Mouse (Mus musculus) midbrain, embryonic 16.5 days (tissue): Measurements from ENCODE around the gene Aatf. TPM values are rescaled to one million over a fixed set of nuclear protein-coding genes. Genes with fewer than 3 reads are reported as not detected.
A peak's percentile ranks its signal among the peaks of the same experiment; 100 is the strongest.

Experiments
- ATAC-seq: fragments of 200-750 bp; cut with Nextera tagmentation; 2 replicates; pipeline ENCODE4 v1.8.0; 2017; ENCODE audit warnings: moderate TSS enrichment
- H3K27ac ChIP-seq: fragments of 300-500 bp; sonication (generic); 2 replicates; pipeline ENCODE4 v1.5.1; 2014; ENCODE audit warnings: mild to moderate bottlenecking, low read length, mixed read lengths
- H3K27me3 ChIP-seq: fragments of 300-500 bp; sonication (generic); 2 replicates; pipeline ENCODE4 v1.6.1; 2014; ENCODE audit warnings: low read depth, low read length, mixed read lengths; ENCODE audit not compliant: control insufficient read depth, insufficient read depth
- H3K36me3 ChIP-seq: fragments of 300-500 bp; sonication (generic); 2 replicates; pipeline ENCODE4 v1.6.1; 2014; ENCODE audit warnings: mild to moderate bottlenecking, low read length, moderate library complexity, mixed read lengths; ENCODE audit not compliant: control insufficient read depth, insufficient read depth
- H3K4me1 ChIP-seq: fragments of 300-500 bp; sonication (generic); 2 replicates; pipeline ENCODE4 v1.6.1; 2014; ENCODE audit warnings: mild to moderate bottlenecking, low read length, mixed read lengths; ENCODE audit not compliant: control insufficient read depth, insufficient read depth
- H3K4me2 ChIP-seq: fragments of 300-500 bp; sonication (generic); 2 replicates; pipeline ENCODE4 v1.6.1; 2014; ENCODE audit warnings: mild to moderate bottlenecking, low read length, mixed read lengths
- H3K4me3 ChIP-seq: fragments of 300-500 bp; sonication (generic); 2 replicates; pipeline ENCODE4 v1.5.1; 2014; ENCODE audit warnings: low read depth, mild to moderate bottlenecking, low read length, moderate library complexity, mixed read lengths
- H3K9ac ChIP-seq: fragments of 300-500 bp; sonication (generic); 2 replicates; pipeline ENCODE4 v1.6.1; 2014; ENCODE audit warnings: low read depth, low read length, mixed read lengths
- H3K9me3 ChIP-seq: fragments of 300-500 bp; sonication (generic); replicated peaks from 2 replicates; pipeline ENCODE4 v1.6.1; 2014; ENCODE audit warnings: mild to moderate bottlenecking, low read length, mixed read lengths; ENCODE audit not compliant: control insufficient read depth, poor library complexity, severe bottlenecking
- WGBS: fragments of 180-500 bp; shearing (Covaris S2); extraction: QIAGEN DNeasy Blood & Tissue Kit; methylation state at CpG from one replicate; pipeline ENCODE4 v1.1.7; 2014; 5-methylcytosine and 5-hydroxymethylcytosine counted together
- polyA plus RNA-seq: library from polyadenylated mRNA; unstranded; fragments of >200 nt; fragmentation: Nextera tagmentation; extraction: Ambion mirVana; gene quantifications from 2 replicates; pipeline ENCODE4 v1.2.1, GENCODE M21; 2015

The Aatf gene
- polyA plus RNA-seq, result 49.8 and 53.8 TPM in 2 replicates

- Histone ChIP-seq H3K36me3 (no peaks in the 10 kb centered on the region), H3K4me2 (peak within 1 kb of the TSS; percentile 93), H3K9me3 (no peaks in the 10 kb centered on the region), H3K4me3 (peak within 1 kb of the TSS; percentile 87), H3K27ac (peak within 1 kb of the TSS; percentile 90), H3K4me1 (peaks cover 17% of the 10 kb centered on the region), H3K27me3 (peaks cover 18% of the 10 kb centered on the region), H3K9ac (peak within 1 kb of the TSS; percentile 88)
- ATAC-seq, result peak; percentile 98
- WGBS, result under 1% methylated on average over 80 of the region's 80 CpGs
These were observed at the start of gene Aatf for GRCm38 (mm10) chr11:84513171-84514116. Gene Aatf, minus strand, starts transcription at chr11:84513522.

DNA sequence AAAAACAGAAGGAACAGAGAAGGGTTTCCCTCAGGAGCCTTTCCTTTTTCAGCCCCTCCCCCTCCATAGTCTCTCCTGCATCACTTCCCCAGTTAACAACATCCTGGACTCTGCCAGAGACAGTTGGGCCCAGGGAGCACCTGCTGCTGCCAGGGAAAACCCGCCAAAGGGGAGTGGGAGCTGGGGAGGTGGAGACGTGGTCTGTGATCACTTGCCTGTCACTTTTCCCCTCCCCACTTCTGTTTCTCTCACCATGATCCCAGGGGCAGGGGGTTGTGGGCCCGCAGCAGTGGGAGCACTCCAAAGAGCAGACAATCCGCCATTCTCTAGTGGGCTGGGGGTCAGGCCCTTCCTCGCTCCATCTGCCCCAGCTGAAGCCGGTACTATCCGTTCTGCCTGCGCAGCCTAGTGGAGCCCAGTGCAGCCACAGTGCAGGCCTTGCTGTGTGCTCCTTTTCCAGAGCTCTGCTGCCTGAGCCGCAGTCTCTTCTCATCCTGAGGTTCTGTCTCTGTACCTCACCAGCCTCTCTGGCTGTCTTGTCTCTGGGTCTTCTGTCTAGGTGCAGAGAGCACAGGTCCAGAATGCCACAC lies 49.5 kb upstream of the Aatf start:
- H3K4me2 ChIP-seq, result 0 out of 2 replicates have a peak overlapping the region, but pooled peaks have one; percentile 9
- H3K27ac ChIP-seq, result no peak overlapping the region
- peak; percentile 74 for ATAC-seq

GRCm38 (mm10) chr11:84561546-84561945 lies 48.2 kb upstream of the Aatf start:
- Histone ChIP-seq H3K4me1 (peaks cover 12% of the 10 kb centered on the region), H3K4me2 (no peak overlapping the region), H3K9me3 (no peaks in the 10 kb centered on the region), H3K36me3 (no peaks in the 10 kb centered on the region), H3K27me3 (no peaks in the 10 kb centered on the region), H3K27ac (no peak overlapping the region), H3K9ac (no peak overlapping the region), H3K4me3 (no peak overlapping the region)
- 69% methylated on average over 5 of the region's 5 CpGs for WGBS
- no peak for ATAC-seq

More for the DNA sequence above, 49.5 kb upstream of the Aatf start:
- no peaks in the 10 kb centered on the region for H3K27me3 ChIP-seq
- H3K36me3 ChIP-seq, result no peaks in the 10 kb centered on the region
- H3K4me1 ChIP-seq, result peaks cover 12% of the 10 kb centered on the region
- H3K9ac ChIP-seq, result peak overlapping the region; percentile 44; the same call in 1 of the 2 replicates
- no peaks in the 10 kb centered on the region for H3K9me3 ChIP-seq
- 12% methylated on average over 9 of the region's 9 CpGs for WGBS
- no peak overlapping the region for H3K4me3 ChIP-seq

DNA sequence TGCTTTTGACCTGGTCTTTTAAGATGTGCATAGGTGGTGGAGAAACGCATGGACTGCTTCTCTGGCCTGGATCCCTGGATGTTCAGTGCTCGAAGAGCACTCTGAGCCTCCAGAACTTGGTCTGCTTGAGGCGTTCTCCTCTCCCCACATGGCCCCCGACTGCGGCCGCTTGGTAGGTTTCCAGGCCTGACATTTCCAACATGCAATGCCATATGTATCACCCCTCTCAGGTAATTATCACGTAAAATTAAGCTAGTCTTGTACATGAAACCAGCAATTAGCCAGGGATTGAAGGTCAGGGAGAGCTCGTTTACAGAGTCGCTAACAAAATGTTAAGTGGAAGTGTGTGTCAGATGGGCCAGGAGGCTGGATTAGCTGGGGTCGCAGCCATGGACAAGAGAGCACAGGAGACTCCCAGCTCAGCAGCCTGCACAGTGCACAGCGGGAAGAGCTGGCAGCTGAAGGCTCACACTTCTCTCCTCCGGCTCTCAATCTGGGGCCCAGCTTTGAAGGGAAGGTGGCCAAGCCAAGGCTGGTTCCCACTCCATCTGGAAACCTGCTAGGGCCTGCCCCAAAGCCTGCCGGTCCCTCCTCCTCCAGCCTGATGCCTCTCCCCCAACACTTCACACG lies 40.6 kb upstream of the Aatf start:
- Histone ChIP-seq H3K9me3 (no peaks in the 10 kb centered on the region), H3K4me1 (no peaks in the 10 kb centered on the region), H3K36me3 (no peaks in the 10 kb centered on the region), H3K4me3 (no peak overlapping the region), H3K9ac (no peak overlapping the region), H3K27ac (no peak overlapping the region), H3K27me3 (no peaks in the 10 kb centered on the region), H3K4me2 (no peak overlapping the region)
- ATAC-seq, result no peak
- 74% methylated on average over 14 of the region's 14 CpGs for WGBS

DNA sequence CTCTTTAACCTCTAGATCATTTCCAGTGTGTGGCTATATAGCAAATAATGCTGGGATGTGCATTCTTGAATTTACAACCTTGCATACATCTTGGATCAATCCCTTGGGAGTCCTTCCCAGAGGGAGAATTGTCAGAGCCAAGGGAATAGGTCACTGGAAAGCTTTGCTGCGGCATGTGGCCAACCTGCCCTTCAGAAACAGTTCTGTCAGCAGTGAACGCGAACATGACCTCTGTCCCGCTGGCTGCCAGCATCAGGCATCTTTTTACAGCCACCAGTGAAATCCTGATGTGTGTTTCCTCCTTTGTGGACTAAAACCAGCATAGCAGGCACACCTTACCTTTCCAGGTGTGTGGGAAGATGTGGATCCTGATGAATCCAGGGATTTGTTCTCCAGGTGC lies 38.0 kb upstream of the Aatf start:
- H3K27ac ChIP-seq, result no peak overlapping the region
- H3K4me2 ChIP-seq, result no peak overlapping the region
- no peak for ATAC-seq
- H3K27me3 ChIP-seq, result no peaks in the 10 kb centered on the region
- H3K36me3 ChIP-seq, result no peaks in the 10 kb centered on the region
- WGBS, result 78% methylated on average over 4 of the region's 4 CpGs
- no peak overlapping the region for H3K9ac ChIP-seq
- H3K4me1 ChIP-seq, result 0 out of 2 replicates have a peak, but pooled peaks cover 3% of the 10 kb centered on the region
- no peak overlapping the region for H3K4me3 ChIP-seq
- no peaks in the 10 kb centered on the region for H3K9me3 ChIP-seq

DNA sequence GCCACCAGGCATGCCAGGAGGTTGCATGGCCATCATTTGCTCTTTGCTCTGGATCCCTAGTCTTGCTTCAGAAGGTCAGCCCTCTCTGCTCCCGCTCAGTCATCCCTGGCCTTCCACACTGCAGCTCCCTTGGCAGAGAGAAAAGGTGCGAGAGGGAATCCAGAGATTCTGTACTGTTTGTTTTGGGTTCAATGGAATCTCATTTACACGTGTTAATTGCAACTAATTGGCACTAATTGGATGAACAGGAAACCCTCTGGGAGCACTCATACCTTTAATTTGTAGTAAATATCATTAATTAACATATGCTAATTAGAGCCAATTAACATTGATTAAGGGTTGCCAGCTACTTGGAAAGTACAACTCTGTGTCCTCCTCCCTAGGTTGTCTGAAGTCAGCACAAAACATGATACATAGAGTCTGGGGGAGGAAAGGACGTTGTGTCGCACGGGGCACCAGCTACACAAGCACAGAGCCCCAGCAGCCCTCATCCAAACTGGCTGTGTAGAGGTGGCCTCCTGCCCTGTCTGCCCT lies 36.0 kb upstream of the Aatf start:
- no peak for ATAC-seq
- WGBS, result 69% methylated on average over 6 of the region's 6 CpGs

DNA sequence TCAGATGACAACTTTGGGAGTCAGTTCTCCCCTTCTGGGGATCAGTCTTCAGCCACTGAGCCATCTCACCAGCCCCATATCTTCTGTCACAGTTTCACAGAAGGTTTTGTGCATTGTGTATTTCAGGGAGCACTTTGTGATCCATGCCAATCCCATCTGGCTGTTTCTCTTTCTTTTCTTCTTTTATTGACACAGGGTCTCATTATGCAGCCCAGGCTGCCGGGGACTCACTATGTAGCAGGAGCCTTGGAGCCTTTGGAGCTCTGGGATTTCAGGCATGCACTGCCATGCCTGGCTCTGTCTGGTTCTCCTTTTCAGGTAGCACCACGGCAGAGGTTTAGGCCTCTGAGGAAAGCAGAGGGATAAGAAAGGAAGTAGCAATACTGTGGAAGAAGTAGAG lies 35.0 kb upstream of the Aatf start:
- Histone ChIP-seq H3K27me3 (no peaks in the 10 kb centered on the region), H3K36me3 (no peaks in the 10 kb centered on the region), H3K4me2 (no peak overlapping the region), H3K27ac (no peak overlapping the region; the same call in 1 of the 2 replicates), H3K9ac (no peak overlapping the region), H3K4me1 (0 out of 2 replicates have a peak, but pooled peaks cover 3% of the 10 kb centered on the region), H3K9me3 (no peaks in the 10 kb centered on the region), H3K4me3 (no peak overlapping the region)
- ATAC-seq, result no peak
- WGBS, result 8% methylated on average over 2 of the region's 2 CpGs

More for the DNA sequence above, 36.0 kb upstream of the Aatf start:
- no peak overlapping the region for H3K27ac ChIP-seq
- no peaks in the 10 kb centered on the region for H3K36me3 ChIP-seq
- H3K4me2 ChIP-seq, result no peak overlapping the region
- H3K4me3 ChIP-seq, result no peak overlapping the region
- H3K9ac ChIP-seq, result no peak overlapping the region
- no peaks in the 10 kb centered on the region for H3K27me3 ChIP-seq
- H3K9me3 ChIP-seq, result no peaks in the 10 kb centered on the region
- 0 out of 2 replicates have a peak, but pooled peaks cover 3% of the 10 kb centered on the region for H3K4me1 ChIP-seq

DNA sequence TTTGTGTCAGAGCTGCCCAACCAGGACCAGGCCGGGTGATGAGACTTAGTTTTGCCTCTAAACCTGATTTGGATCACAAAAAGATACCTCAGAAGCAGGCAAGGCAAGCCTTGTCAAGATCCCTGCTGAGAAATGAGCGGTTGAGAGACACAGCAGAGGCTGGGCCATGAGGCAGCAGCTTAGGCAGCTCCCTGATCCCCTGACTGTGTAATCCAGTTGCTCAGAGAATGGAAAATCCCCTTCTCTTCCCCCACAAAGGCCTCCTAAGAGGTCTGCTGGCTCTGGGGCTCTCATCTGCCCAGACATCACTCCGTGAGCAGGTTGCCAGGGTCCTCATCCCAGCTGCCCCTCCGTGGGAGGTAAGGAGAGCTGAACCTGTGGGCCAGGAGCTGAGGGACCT lies 26.7 kb upstream of the Aatf start:
- Histone ChIP-seq H3K4me3 (no peak overlapping the region), H3K4me1 (peaks cover 6% of the 10 kb centered on the region), H3K9me3 (no peaks in the 10 kb centered on the region), H3K36me3 (no peaks in the 10 kb centered on the region), H3K4me2 (no peak overlapping the region), H3K27ac (no peak overlapping the region), H3K9ac (no peak overlapping the region), H3K27me3 (no peaks in the 10 kb centered on the region)
- 10% methylated on average over 4 of the region's 4 CpGs for WGBS
- no peak for ATAC-seq
